Mouse (Mus musculus): ENCODE results near the gene Ptprm.

- no peak for TF ChIP-seq CTCF (IDR thresholded peaks at IDR 0.05; ENCODE audit: low read depth)
- no peak for TF ChIP-seq EP300 (IDR thresholded peaks at IDR 0.05; ENCODE audit: low read depth)
Measured at GRCm38 (mm10) chr17:67302569-67302968, 51.7 kb downstream of the Ptprm start.
